Mouse (Mus musculus) thymus, postnatal 25 days (tissue): ENCODE data around the gene Plekhh3.
"Not testable (repeated sequence)": the region's sequence is repeated elsewhere in the genome, so short reads cannot be mapped to it uniquely, and the experiment has no call there.

Experiments used
- DNase-seq: peaks from one replicate; pipeline ENCODE4 v3.0.0; 2022

The Plekhh3 gene

GRCm38 (mm10) chr11:101146377-101146776, 24.8 kb downstream of the Plekhh3 start:
- no peak for DNase-seq

GRCm38 (mm10) chr11:101143338-101144225, 27.6 kb downstream of the Plekhh3 start:
- DNase-seq: peak; percentile 74

DNA sequence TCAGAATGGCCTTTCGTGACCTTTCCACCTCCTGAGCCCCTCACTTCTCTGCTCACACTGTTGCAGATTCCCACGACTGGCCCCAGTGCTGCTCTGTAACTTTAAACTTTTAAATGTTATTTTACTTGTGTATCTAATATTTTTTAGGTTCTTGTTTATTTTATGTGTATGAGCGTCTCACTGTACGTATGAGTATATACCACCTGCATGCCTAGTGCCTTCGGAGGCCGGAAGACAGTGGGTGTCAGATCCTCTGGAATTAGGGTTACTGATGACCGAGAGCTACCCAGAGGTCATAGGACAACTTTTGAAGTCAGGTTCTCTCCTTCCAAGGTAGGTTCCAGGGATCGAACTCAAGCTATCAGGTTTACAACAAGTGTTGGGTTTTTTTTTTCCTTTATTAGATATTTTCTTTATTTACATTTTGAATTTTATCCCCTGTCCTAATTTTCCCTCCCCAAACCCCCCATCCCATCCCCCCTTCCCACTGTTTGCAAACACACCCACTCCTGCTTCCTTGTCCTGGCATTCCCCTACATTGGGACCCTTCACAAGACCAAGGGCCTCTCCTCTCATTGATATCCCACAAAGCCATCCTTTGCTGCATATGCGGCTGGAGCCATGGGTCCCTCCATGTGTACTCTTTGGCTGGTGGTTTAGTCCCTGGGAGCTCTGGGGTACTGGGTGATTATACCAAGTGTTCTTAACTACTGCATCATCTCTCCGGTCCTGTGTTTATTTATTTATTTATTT, 28.8 kb downstream of the Plekhh3 start:
- DNase-seq: no peak

GRCm38 (mm10) chr11:101141088-101141487, 30.1 kb downstream of the Plekhh3 start:
- DNase-seq: no peak

DNA sequence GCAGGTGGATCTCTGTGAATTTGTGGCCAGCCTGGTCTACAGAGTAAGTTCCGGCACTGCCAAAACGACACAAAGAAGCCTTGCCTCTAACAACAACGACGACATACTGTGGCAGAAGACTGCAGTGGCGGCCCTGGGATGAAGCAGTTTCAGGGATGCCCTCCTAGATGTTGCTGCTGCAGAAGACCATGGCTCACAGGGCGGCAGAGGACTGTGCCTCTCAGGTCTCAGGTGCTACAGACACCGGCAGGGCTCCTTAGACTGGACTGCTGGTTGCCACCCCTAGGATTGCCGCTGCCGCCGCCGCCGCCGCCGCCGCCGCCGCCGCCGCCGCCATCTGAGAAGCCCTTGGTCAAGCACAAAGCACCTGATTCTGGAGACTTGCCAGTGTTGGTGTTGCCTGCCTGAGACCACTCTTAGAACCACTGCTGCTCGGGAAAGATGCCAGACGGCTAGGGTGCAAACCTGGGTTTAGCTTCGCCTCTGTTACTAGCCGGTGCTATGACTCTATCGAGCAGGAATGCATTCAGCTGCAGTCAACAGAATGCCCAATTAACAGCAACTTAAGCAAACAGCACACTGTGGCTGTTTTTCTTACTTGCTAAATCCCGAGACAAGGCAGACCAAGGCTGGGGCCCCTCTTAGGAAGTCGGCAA, 30.9 kb downstream of the Plekhh3 start:
- no peak for DNase-seq

DNA sequence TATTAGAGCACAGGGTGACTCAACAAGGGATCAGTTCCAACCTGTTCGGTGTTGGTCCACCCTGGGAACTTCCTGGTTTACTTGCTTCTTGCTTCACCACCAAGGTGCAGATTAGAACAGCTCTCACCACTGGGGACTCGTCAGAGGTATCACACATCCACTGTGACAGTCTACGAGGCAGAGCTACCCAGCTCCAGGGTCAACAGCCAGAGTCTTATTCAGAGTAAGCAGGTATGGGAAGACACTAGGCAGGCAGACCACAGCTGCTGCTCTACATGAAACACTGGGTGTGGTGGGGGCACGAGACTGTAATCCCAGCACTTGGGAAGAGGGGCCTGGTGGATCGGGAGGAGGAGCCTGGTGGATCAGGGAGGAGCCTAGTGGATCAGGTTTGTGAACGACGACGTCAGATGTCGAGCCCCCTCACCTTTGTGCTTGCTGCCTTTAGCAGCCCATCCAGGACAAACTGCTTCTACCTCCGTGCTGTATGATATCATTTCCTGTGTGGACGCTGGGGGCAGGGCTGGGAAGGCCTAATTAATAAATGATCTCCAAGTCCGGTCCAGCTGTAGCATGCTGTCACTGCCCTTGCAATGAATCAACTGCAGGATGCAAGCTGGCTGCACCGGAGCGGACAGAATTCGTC, 32.5 kb downstream of the Plekhh3 start:
- no peak for DNase-seq

DNA sequence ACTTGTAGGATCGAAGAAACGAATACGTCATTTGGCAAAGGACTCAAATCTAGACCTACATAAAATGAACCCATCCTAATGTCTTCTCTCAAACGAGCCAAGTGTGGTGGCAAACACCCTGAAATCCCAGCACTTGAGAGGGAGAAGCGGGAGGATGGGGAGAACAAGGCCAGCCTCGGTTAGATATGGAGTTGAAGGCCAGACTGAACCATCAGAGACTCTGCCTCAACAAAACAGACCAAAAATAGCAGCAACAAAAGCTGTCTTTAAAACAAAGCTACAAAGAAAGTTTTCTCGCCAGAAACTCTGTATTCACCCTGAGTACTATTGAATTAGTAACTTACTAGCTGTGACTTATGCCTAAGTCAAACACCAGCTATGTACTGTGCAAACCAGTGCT, 34.2 kb downstream of the Plekhh3 start:
- DNase-seq: no peak

DNA sequence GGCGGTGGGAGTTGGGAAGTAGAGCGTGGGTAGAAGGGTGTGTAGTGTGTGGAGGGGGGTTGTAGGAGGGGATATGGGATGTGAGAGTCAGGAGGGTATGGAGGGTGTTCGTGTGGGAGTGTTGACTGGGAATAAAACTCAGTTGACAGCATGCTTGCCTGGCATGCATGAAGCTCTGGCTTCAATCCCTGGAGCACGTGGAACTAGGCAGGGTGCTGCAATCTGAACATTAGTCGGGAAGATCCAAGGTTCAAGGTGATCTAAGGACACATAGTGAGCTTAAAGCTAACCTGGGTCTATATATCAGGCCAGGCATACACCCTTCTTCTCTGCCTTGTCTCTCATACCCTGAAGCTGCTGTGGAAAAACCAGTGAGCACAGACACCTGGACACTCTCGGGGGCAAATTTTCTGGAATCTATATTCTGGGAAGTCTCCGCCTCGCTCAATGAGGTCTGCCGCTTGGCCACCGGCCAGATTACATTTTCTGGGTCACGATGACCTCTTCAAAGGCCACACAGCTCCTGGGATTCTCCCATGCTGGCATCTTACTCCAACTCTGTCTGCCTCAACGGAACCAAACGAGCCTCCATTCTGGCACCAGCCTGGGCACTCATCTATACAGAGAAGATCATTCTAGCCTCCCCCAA, 36.8 kb downstream of the Plekhh3 start:
- no peak for DNase-seq

DNA sequence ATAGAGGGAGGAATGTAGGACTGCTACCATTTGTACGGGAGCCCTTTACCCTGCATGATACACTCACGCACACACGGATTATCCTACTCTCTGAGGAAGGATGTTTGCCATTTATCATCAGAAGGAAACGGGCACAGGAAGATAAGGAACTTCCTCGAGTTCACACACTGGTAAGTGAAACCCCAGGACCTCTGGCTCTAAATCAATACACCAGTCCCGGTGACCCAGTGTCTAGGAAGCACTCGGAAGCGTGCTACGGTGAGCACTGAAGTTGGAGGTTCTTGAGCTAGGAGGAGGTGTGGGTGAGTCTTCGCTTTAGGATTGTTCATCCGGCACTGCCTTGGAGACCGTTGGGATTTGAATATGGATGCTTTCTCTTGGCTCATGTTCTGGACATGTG, 38.1 kb downstream of the Plekhh3 start:
- DNase-seq: no peak

DNA sequence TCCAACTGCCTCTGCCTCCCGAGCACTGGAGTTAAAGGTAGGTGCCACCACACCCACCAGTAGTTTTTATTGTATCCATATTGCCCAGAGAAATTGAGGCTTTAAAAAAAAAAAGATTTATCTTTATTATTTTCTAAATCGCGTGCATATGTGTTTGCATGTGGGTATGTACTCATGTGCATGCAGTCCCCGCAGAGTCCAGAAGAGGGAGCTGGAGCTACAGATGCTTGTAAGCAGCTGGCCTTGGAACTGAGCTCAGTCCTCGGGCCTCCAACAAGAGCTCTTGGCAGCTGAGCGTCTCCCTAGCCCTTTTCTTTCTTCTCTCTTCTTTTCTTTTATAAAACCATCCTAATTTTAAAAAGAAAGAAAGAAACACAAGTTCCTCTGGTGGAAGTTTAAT, 39.5 kb downstream of the Plekhh3 start:
- no peak for DNase-seq

GRCm38 (mm10) chr11:101131187-101131586, 40.0 kb downstream of the Plekhh3 start:
- DNase-seq: no peak

DNA sequence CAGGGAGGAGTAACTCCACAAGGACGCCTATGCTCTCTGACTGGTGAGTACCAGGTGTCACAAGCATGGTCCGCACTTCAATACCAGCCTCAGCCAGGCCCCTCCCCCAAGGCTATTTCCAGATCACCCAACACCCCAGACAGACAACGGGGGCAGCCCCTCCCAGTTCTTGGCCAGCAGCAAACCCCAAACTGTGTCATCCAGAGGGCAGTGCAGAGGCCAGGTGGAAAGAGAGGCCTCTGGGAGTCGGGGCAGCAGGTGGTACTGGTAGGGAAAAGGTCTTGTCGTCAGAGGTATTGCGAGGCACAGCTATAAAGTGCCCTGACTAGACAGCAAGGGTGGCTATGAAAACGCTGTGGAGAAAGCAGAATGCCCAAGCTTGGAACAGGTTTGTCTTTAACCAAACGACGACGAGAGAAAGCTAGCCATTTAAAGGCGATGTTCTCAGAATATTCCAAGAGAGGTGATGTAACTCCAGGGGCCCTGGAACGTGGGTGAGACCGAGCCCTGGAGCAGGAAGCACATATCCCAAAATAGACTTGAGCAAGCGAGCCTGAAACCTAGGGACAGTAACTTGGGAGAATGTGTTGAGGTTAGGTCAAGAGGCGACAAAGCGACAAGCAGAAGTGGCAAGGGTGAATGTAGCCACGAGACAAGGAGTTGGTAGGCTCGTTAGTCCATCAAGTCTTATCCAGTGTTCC, 40.9 kb downstream of the Plekhh3 start:
- DNase-seq: no peak

DNA sequence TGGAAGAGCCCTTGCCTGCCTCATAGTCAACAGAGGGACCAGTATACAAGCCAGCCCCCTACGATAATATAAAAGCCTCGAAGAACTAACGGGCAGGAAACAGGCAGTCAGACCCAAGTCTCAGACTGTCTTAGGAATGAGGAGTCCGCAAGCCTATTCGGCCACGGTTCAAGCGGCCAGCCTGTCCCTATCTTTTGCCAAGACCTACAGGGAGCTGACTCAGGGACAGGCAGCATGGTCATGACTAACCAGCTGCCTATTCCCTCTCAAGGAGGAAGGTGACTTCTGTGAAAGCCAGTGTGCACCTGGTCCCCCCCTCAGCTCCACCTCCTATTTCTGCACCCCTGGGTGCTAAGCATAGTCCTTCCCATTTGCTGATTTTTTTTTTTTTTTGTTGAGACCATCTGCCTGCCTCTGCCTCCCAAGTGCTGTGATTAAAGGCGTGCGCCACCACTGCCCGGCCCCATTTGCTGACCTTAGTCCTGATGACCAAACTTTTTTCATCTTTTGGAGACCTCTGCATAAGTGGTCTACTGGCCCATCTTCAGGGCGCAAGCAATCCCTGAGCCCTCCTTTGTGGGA, 42.1 kb downstream of the Plekhh3 start:
- DNase-seq: no peak

DNA sequence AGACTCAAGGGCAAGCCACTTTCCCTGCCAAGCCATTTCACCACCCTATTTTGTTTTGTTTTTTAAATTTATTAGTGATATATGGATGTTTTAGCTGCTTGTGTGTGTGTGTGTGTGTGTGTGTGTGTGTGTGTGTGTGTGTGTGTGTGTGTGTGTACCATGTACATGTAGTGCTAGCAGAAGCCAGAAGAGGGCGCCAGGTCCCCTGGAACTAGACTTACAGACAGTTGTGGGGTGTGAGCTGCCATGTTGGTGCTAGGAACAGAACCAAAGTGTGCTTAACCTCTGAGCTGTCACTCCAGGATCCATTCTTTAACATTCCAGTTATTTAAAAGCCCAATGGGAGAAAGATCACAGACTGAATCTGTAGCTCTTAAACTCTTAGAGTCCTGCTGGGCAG, 44.1 kb downstream of the Plekhh3 start:
- DNase-seq: peak; percentile 12

- DNase-seq: not testable (repeated sequence)
Measured at GRCm38 (mm10) chr11:101125008-101125407, 46.1 kb downstream of the Plekhh3 start.

- not testable (repeated sequence) for DNase-seq
Measured at GRCm38 (mm10) chr11:101124494-101124893, 46.7 kb downstream of the Plekhh3 start.

DNA sequence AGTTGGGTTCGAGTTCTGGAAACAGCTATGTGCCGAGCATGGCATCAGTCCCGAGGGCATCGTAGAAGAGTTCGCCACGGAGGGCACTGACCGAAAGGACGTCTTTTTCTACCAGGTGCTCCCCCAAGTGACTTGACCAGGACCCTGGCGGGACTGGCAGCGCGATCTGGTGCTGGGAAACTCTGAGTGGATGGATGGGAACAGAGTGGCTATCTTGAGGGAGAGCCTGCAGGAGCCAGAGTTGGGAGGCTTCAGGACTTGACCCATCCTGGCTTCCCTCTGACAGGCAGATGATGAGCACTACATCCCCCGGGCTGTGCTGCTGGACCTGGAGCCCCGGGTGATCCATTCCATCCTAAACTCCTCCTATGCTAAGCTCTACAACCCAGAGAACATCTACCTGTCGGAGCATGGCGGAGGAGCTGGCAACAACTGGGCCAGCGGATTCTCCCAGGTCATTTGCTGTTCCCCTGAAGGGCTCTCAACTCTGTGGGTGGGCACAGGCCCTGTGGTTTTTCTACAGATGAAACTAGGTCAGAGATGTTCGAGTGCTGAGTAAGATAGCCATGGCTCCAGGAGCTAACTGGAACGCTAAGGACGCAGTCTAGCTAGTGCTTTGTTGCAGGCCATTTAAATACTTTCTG, 50.5 kb downstream of the Plekhh3 start:
- DNase-seq: no peak

GRCm38 (mm10) chr11:101119761-101120544, 51.2 kb downstream of the Plekhh3 start, which contains the start of the genes Retreg3 and Tubg1:
Gene Retreg3 (minus strand): TSS chr11:101119893.
Gene Tubg1 (plus strand): TSS chr11:101119938.
- peak; percentile 99 for DNase-seq

- peak; percentile 33 for DNase-seq
Measured at GRCm38 (mm10) chr11:101119131-101119760, 51.9 kb downstream of the Plekhh3 start.
